Mouse (Mus musculus) MEL (cell line): ENCODE results near the gene Necab3. TPM values are rescaled to one million over a fixed set of nuclear protein-coding genes. Genes with fewer than 3 reads are reported as not detected.
A peak's percentile ranks its signal among the peaks of the same experiment; 100 is the strongest.

Experiments
- DNase-seq: peaks from one replicate; pipeline ENCODE4 v3.0.0; 2011; ENCODE audit warnings: low read depth, low spot score
- H3K27ac ChIP-seq: 2 replicates; pipeline ENCODE4 v1.5.1; 2012; ENCODE audit warnings: low read depth, mild to moderate bottlenecking, control low read depth, low read length, moderate library complexity; ENCODE audit not compliant: control insufficient read depth
- H3K27me3 ChIP-seq, 2 experiments: fragments of 150-350 bp in 1 of 2; sonication (generic) in 1 of 2; 2 replicates each; pipeline ENCODE4 v1.6.1; 2012; ENCODE audit warnings: low read length in 2 of 2, mild to moderate bottlenecking in 2 of 2, improper control_type of control experiment in 1 of 2, moderate library complexity in 1 of 2; ENCODE audit not compliant: insufficient read depth in 2 of 2, control insufficient read depth in 1 of 2
- H3K36me3 ChIP-seq, 2 experiments: 2 replicates each; pipeline ENCODE4 v1.6.1; 2012 to 2014; ENCODE audit warnings: low read length in 2 of 2, improper control_type of control experiment in 1 of 2, inconsistent platforms in 1 of 2, mild to moderate bottlenecking in 1 of 2; ENCODE audit not compliant: insufficient read depth in 2 of 2, control insufficient read depth in 1 of 2
- H3K4me1 ChIP-seq, 2 experiments: fragments of 150-350 bp in 1 of 2; sonication (generic) in 1 of 2; 2 replicates each; pipeline ENCODE4 v1.6.1; 2012; ENCODE audit warnings: low read length in 2 of 2, improper control_type of control experiment in 1 of 2, mild to moderate bottlenecking in 1 of 2; ENCODE audit not compliant: insufficient read depth in 2 of 2, control insufficient read depth in 1 of 2
- H3K4me3 ChIP-seq, 2 experiments: fragments of 150-350 bp in 1 of 2; sonication (generic) in 1 of 2; 2 replicates each; pipeline ENCODE4 v1.5.1; 2012; ENCODE audit warnings: low read depth in 2 of 2, low read length in 2 of 2, mild to moderate bottlenecking in 2 of 2, moderate library complexity in 2 of 2, control low read depth in 1 of 2, improper control_type of control experiment in 1 of 2; ENCODE audit not compliant: control insufficient read depth in 1 of 2, insufficient read depth in 1 of 2
- H3K79me2 ChIP-seq: 2 replicates; pipeline ENCODE4 v1.6.1; 2012; ENCODE audit warnings: mild to moderate bottlenecking, low read length, moderate library complexity; ENCODE audit not compliant: control insufficient read depth, poor library complexity, insufficient read depth
- H3K9ac ChIP-seq: 2 replicates; pipeline ENCODE4 v1.6.1; 2012; ENCODE audit warnings: low read depth, mild to moderate bottlenecking, control low read depth, low read length, moderate library complexity; ENCODE audit not compliant: control insufficient read depth, poor library complexity, severe bottlenecking
- H3K9me3 ChIP-seq: fragments of 150-350 bp; sonication (generic); replicated peaks from 2 replicates; pipeline ENCODE4 v1.6.1; 2012; ENCODE audit warnings: mild to moderate bottlenecking, low read length, improper control_type of control experiment, moderate library complexity; ENCODE audit not compliant: insufficient read depth
- CHD2 ChIP-seq: IDR thresholded peaks from 2 replicates; pipeline ENCODE4 v1.6.1; 2011; ENCODE audit warnings: low read length, improper control_type of control experiment
- CTCF ChIP-seq, 3 experiments: IDR thresholded peaks in 2 of 3; conservative IDR thresholded peaks in 1 of 3; 2 replicates each; pipeline ENCODE4 v1.5.1; 2011 to 2012; ENCODE audit warnings: low read length in 3 of 3, low read depth in 2 of 3, mild to moderate bottlenecking in 2 of 3, improper control_type of control experiment in 1 of 3, inconsistent platforms in 1 of 3, mixed read lengths in 1 of 3, moderate library complexity in 1 of 3; ENCODE audit not compliant: control insufficient read depth in 1 of 3, insufficient read depth in 1 of 3, poor library complexity in 1 of 3, severe bottlenecking in 1 of 3
- E2F4 ChIP-seq: IDR thresholded peaks from 2 replicates; pipeline ENCODE4 v1.6.1; 2011; ENCODE audit warnings: low read depth, low read length, improper control_type of control experiment, borderline replicate concordance
- ETS1 ChIP-seq: IDR thresholded peaks from 2 replicates; pipeline ENCODE4 v1.6.1; 2012; ENCODE audit warnings: low read depth, mild to moderate bottlenecking, inconsistent platforms, low read length, improper control_type of control experiment, moderate library complexity
- GATA1 ChIP-seq: IDR thresholded peaks from 2 replicates; pipeline ENCODE4 v1.6.1; 2011; ENCODE audit warnings: low read depth, low read length, improper control_type of control experiment
- JUND ChIP-seq: IDR thresholded peaks from 2 replicates; pipeline ENCODE4 v1.6.1; 2011; ENCODE audit warnings: low read depth, mild to moderate bottlenecking, improper control_type of control experiment, low read length
- KAT2A ChIP-seq: conservative IDR thresholded peaks from 2 replicates; pipeline ENCODE4 v1.6.1; 2012; ENCODE audit warnings: low read depth, low read length, improper control_type of control experiment, inconsistent platforms
- MXI1 ChIP-seq: IDR thresholded peaks from 2 replicates; pipeline ENCODE4 v1.6.1; 2011; ENCODE audit warnings: mild to moderate bottlenecking, low read depth, low read length, improper control_type of control experiment
- MYC ChIP-seq: IDR thresholded peaks from 2 replicates; pipeline ENCODE4 v1.6.1; 2011; ENCODE audit warnings: low read depth, mild to moderate bottlenecking, low read length, improper control_type of control experiment, moderate library complexity
- POLR2A ChIP-seq, 2 experiments: IDR thresholded peaks; 2 replicates each; pipeline ENCODE4 v1.6.1; 2011 to 2012; ENCODE audit warnings: low read length in 2 of 2, mild to moderate bottlenecking in 2 of 2, control low read depth in 1 of 2, improper control_type of control experiment in 1 of 2, low read depth in 1 of 2, moderate library complexity in 1 of 2; ENCODE audit not compliant: control insufficient read depth in 1 of 2, insufficient read depth in 1 of 2, poor library complexity in 1 of 2
- POLR2AphosphoS2 ChIP-seq: IDR thresholded peaks from 2 replicates; pipeline ENCODE4 v1.6.1; 2011; ENCODE audit warnings: low read length, improper control_type of control experiment
- RAD21 ChIP-seq: IDR thresholded peaks from 2 replicates; pipeline ENCODE4 v1.6.1; 2011; ENCODE audit warnings: mild to moderate bottlenecking, low read depth, low read length, improper control_type of control experiment
- SMC3 ChIP-seq: IDR thresholded peaks from 2 replicates; pipeline ENCODE4 v1.6.1; 2011; ENCODE audit warnings: low read depth, low read length, improper control_type of control experiment
- TAL1 ChIP-seq: IDR thresholded peaks from 2 replicates; pipeline ENCODE4 v1.6.1; 2012; ENCODE audit warnings: mild to moderate bottlenecking, inconsistent platforms, low read length, moderate library complexity, mixed read lengths
- polyA plus RNA-seq, 2 experiments: library from polyadenylated mRNA; stranded (reverse) in 1 of 2; unstranded in 1 of 2; fragments of >175 nt in 1 of 2; fragments of >200 nt in 1 of 2; gene quantifications; 2 replicates each; pipeline versions ENCODE4 v1.2.1 to v1.2.4; 2012; ENCODE audit warnings: low replicate concordance in 2 of 2, low read depth in 1 of 2; ENCODE audit not compliant: insufficient read length in 2 of 2, insufficient read depth in 1 of 2, missing spikeins in 1 of 2
- total RNA-seq: library from RNA; depleted of rRNA; stranded (reverse); fragments of 300-350 nt; gene quantifications from 2 replicates; pipeline ENCODE4 v1.2.3, GENCODE M21; 2012

The Necab3 gene
- total and polyA plus RNA-seq, 3 experiments = 4.0 to 12.1 TPM; not detected in 1

DNA sequence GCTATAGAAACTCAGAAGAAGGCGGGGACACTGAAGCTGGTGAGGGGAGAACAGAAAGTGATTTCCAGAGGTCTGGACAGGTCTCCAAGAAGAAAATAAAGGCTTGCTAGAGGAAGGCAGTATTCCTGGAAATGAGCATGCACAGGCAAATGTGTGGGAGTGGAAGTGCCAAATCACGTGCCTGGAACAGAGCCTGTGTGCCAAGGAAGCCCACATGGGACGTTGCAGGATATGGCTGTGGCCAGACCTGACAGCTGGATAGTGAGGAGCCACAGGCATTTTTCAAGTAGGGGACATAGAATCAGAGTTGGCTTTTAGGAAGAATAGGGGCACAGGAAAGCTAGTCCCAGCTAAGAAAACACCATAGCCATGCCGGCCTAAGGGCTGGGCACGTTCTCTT lies 37.1 kb upstream of the Necab3 start:
- Histone ChIP-seq H3K27me3 (no peaks in the 10 kb centered on the region), H3K9ac (no peak overlapping the region), H3K4me3 (no peak overlapping the region), H3K4me1 (0 out of 4 replicates have a peak, but pooled peaks cover 0 to 4% of the 10 kb centered on the region in 2 experiments), H3K27ac (no peak overlapping the region), H3K79me2 (no peaks in the 10 kb centered on the region), H3K9me3 (no peaks in the 10 kb centered on the region), H3K36me3 (no peaks in the 10 kb centered on the region)
- DNase-seq = no peak
- TF ChIP-seq POLR2A (IDR thresholded peaks at IDR 0.05; ENCODE audit: control insufficient read depth in 1 of 2, insufficient read depth in 1 of 2, low read depth in 1 of 2, low read length in 2 of 2, poor library complexity in 1 of 2) = no peak
- no peak for TF ChIP-seq E2F4
- TF ChIP-seq KAT2A = no peak
- no peak for TF ChIP-seq CHD2
- no peak for TF ChIP-seq MYC

DNA sequence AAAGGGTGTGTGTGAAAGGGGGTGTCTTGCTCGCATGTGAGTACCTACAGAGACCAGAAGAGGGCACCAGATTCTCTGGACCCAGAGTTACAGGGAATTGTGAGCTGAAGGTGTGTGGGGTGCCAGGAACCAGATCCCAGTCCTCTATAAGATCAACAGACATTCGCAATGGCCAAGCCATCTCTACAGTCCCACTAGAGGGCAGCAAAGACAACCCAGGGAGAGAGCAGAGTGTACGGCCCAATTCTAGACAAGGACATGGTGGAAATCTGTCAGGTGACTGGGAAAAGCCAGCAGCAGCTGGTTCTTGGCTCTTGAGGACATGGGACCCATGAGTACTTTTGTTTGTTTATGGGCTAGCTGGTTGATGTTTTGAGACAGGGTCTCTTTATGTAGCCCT lies 34.3 kb upstream of the Necab3 start:
- TF ChIP-seq RAD21 (peak; percentile 22), KAT2A (no peak), CTCF (IDR thresholded peaks at IDR 0.05 in 2 of 3, conservative IDR thresholded peaks at IDR 0.05 in 1 of 3; ENCODE audit: control insufficient read depth in 1 of 3, insufficient read depth in 1 of 3, low read depth in 2 of 3, low read length in 3 of 3, poor library complexity in 1 of 3, severe bottlenecking in 1 of 3) (peak; percentile 42 to 49 (median 46); a peak in 4 of 6 replicates), SMC3 (peak; percentile 38; the same call in 1 of the 2 replicates)
- Histone ChIP-seq H3K9ac (no peak overlapping the region), H3K4me3 (no peak overlapping the region), H3K9me3 (no peaks in the 10 kb centered on the region), H3K27ac (no peak overlapping the region), H3K79me2 (no peaks in the 10 kb centered on the region), H3K27me3 (no peaks in the 10 kb centered on the region), H3K4me1 (0 out of 4 replicates have a peak, but pooled peaks cover 0 to 7% of the 10 kb centered on the region in 2 experiments), H3K36me3 (no peaks in the 10 kb centered on the region)
- peak; percentile 53 for DNase-seq

DNA sequence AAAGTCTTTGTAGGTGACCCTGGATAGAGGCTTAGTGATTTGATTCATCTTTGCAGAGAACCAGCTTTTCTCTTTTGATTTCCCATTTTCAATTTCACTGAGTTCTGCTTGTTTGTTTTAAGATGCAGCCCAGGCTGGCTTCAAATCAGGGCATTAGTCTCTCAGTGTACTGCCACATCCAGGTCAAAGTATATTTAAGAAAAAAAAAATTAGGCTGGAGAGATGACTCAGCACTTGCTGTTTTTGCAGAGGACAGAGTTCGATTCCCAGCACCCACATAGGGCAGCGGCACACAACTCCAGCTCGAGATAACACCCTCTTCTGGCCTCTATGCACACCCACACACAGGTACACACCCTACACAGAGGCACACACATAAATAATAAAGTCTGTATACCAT lies 32.5 kb upstream of the Necab3 start:
- Histone ChIP-seq H3K9ac (no peak overlapping the region), H3K27me3 (no peaks in the 10 kb centered on the region), H3K4me1 (0 out of 4 replicates have a peak, but pooled peaks cover 0 to 7% of the 10 kb centered on the region in 2 experiments), H3K4me3 (no peak overlapping the region), H3K27ac (no peak overlapping the region), H3K9me3 (no peaks in the 10 kb centered on the region), H3K36me3 (no peaks in the 10 kb centered on the region), H3K79me2 (no peaks in the 10 kb centered on the region)
- TF ChIP-seq MXI1 = no peak
- no peak for TF ChIP-seq POLR2AphosphoS2
- TF ChIP-seq MYC = no peak
- no peak for TF ChIP-seq GATA1
- no peak for TF ChIP-seq JUND
- TF ChIP-seq KAT2A = no peak
- TF ChIP-seq ETS1 = no peak
- no peak for TF ChIP-seq E2F4
- TF ChIP-seq TAL1 = no peak
- DNase-seq = no peak
